Mouse (Mus musculus): ENCODE results near the gene Ppfia2. TPM values are rescaled to one million over a fixed set of nuclear protein-coding genes. Genes with fewer than 3 reads are reported as not detected.

Gene Ppfia2
- polyA plus RNA-seq, 1 experiment from 2014 or later: 0.27 TPM

DNA sequence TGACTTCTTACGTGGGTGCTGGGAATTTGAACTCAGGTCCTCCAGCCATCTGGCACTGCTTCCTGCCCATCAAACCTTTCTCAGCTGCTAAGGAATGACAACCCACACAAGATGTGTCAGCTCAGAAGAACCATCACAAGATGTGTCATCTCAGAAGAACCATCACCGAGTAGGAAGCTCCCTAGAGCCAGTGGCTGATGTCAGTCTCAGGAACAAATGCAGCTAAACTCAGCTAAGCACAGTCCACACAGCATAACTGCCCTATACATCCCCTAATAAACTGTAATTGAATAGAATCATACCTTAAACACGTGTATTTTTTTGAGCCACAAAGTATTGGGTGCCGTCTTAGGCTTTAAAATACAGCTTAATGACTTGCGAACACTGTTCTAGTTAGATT is 117.7 kb downstream of the Ppfia2 start:
- H3K27me3 ChIP-seq (ENCODE audit: control insufficient read depth, insufficient read depth, low read length): no peaks in the 10 kb centered on the region
- no peak overlapping the region for H3K27ac ChIP-seq (replicated peaks; ENCODE audit: low read depth, low read length)
- ATAC-seq (ENCODE audit: insufficient number of reproducible peaks, low FRiP score, low TSS enrichment, low read depth) (no peak), DNase-seq (ENCODE audit: low spot score) (no peak)
- H3K9me3 ChIP-seq (ENCODE audit: control insufficient read depth, low read length): no peaks in the 10 kb centered on the region
- H3K4me2 ChIP-seq (ENCODE audit: low read depth, severe bottlenecking): no peak overlapping the region
- H3K4me1 ChIP-seq (ENCODE audit: control insufficient read depth, insufficient read depth, low read length): no peaks in the 10 kb centered on the region
- H3K4me3 ChIP-seq (ENCODE audit: low read depth, low read length): no peak overlapping the region
- H3K9ac ChIP-seq (ENCODE audit: low read length): no peak overlapping the region
- no peaks in the 10 kb centered on the region for H3K36me3 ChIP-seq (ENCODE audit: control insufficient read depth, insufficient read depth, low read length)
- 79% methylated on average over 5 of the region's 5 CpGs for WGBS

DNA sequence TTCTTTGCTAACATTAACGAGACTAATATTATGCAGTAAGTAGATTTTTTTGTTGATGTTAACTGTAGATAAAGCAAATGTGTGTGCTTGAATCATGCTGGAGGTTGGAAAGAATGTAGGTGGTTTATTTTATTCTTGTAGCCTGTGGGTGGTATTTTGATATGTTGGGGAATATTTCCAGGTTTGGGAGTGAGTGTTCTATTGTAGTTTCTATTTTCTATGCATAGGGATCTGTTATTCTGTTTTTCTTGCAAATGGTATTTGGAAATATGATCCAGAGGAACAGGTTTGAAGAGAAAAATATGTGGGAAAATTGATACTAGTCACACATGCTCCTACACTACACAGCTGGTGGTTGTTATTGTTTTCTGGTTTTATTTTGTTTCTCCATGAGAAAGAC is 120.8 kb downstream of the Ppfia2 start:
- 94% methylated on average over 1 of the region's 1 CpGs for WGBS
- Histone ChIP-seq H3K36me3 (ENCODE audit: control insufficient read depth, insufficient read depth, low read length) (no peaks in the 10 kb centered on the region), H3K9me3 (ENCODE audit: control insufficient read depth, low read length) (no peaks in the 10 kb centered on the region), H3K9ac (ENCODE audit: low read length) (no peak overlapping the region), H3K27me3 (ENCODE audit: control insufficient read depth, insufficient read depth, low read length) (no peaks in the 10 kb centered on the region), H3K4me3 (ENCODE audit: low read depth, low read length) (no peak overlapping the region), H3K4me1 (ENCODE audit: control insufficient read depth, insufficient read depth, low read length) (no peaks in the 10 kb centered on the region), H3K4me2 (ENCODE audit: low read depth, severe bottlenecking) (no peak overlapping the region), H3K27ac (replicated peaks; ENCODE audit: low read depth, low read length) (no peak overlapping the region)
- DNase-seq (ENCODE audit: low spot score) (no peak), ATAC-seq (ENCODE audit: insufficient number of reproducible peaks, low FRiP score, low TSS enrichment, low read depth) (no peak)

DNA sequence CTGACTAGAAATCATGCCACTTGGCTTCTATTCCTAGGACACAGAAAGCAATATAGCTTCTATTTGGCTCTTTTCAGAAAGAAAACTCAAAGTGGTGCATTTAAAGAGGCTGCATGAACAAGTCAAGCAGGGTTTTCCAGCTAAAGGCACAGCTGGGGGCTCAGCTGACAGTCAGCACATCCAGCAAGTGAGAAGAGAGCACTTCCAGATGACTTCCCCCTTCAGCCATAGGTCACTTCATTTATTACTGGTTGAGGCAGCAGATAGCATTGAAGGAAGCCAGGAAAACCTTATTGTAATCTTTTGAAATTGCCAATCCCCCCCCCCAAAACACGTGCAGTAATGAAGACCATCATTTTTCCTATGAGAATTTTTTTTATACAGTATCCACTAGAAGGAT is 126.8 kb downstream of the Ppfia2 start:
- no peak overlapping the region for H3K4me3 ChIP-seq (ENCODE audit: low read depth, low read length)
- H3K36me3 ChIP-seq (ENCODE audit: control insufficient read depth, insufficient read depth, low read length): no peaks in the 10 kb centered on the region
- H3K27ac ChIP-seq (replicated peaks; ENCODE audit: low read depth, low read length): no peak overlapping the region
- 47% methylated on average over 1 of the region's 1 CpGs for WGBS
- no peak overlapping the region for H3K9ac ChIP-seq (ENCODE audit: low read length)
- H3K9me3 ChIP-seq (ENCODE audit: control insufficient read depth, low read length): no peaks in the 10 kb centered on the region
- H3K27me3 ChIP-seq (ENCODE audit: control insufficient read depth, insufficient read depth, low read length): no peaks in the 10 kb centered on the region
- DNase-seq (ENCODE audit: low spot score) (no peak), ATAC-seq (ENCODE audit: insufficient number of reproducible peaks, low FRiP score, low TSS enrichment, low read depth) (peak; percentile 40; the same call in 1 of the 2 replicates)
- no peak overlapping the region for H3K4me2 ChIP-seq (ENCODE audit: low read depth, severe bottlenecking)
- H3K4me1 ChIP-seq (ENCODE audit: control insufficient read depth, insufficient read depth, low read length): no peaks in the 10 kb centered on the region

DNA sequence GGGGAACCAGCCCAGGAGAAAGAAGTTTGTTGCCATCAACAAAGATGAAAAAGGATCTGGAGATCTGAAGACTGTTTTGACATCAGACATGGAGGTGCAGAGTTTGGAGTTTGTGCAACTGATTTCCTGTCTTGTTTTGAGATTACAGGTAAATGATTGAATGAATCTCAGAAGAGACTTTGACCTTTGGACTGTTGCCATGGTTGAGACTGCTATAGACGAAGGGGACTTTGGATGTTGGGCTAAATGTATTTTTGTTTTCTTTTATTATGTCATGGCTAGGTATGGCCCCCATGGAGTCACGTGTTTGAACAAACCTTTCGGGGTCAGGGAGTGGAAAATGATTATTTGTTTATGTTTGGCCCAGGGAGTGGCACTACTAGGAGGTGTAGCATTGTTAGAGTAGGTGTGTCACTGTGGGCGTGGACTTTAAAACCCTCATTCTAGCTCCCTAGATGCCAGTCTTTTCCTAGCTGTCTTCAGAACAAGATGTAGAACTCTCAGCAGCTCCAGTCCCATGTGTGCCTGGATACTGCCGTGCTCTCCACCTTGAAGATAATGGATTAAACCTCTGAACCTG is 133.3 kb downstream of the Ppfia2 start:
- 81% methylated on average over 5 of the region's 5 CpGs for WGBS
- no peak overlapping the region for H3K4me2 ChIP-seq (ENCODE audit: low read depth, severe bottlenecking)
- no peaks in the 10 kb centered on the region for H3K4me1 ChIP-seq (ENCODE audit: control insufficient read depth, insufficient read depth, low read length)
- ATAC-seq (ENCODE audit: insufficient number of reproducible peaks, low FRiP score, low TSS enrichment, low read depth) (no peak), DNase-seq (ENCODE audit: low spot score) (no peak)
- no peaks in the 10 kb centered on the region for H3K27me3 ChIP-seq (ENCODE audit: control insufficient read depth, insufficient read depth, low read length)
- H3K36me3 ChIP-seq (ENCODE audit: control insufficient read depth, insufficient read depth, low read length): no peaks in the 10 kb centered on the region
- H3K9me3 ChIP-seq (ENCODE audit: control insufficient read depth, low read length): no peaks in the 10 kb centered on the region
- no peak overlapping the region for H3K27ac ChIP-seq (replicated peaks; ENCODE audit: low read depth, low read length)
- no peak overlapping the region for H3K4me3 ChIP-seq (ENCODE audit: low read depth, low read length)
- H3K9ac ChIP-seq (ENCODE audit: low read length): no peak overlapping the region

DNA sequence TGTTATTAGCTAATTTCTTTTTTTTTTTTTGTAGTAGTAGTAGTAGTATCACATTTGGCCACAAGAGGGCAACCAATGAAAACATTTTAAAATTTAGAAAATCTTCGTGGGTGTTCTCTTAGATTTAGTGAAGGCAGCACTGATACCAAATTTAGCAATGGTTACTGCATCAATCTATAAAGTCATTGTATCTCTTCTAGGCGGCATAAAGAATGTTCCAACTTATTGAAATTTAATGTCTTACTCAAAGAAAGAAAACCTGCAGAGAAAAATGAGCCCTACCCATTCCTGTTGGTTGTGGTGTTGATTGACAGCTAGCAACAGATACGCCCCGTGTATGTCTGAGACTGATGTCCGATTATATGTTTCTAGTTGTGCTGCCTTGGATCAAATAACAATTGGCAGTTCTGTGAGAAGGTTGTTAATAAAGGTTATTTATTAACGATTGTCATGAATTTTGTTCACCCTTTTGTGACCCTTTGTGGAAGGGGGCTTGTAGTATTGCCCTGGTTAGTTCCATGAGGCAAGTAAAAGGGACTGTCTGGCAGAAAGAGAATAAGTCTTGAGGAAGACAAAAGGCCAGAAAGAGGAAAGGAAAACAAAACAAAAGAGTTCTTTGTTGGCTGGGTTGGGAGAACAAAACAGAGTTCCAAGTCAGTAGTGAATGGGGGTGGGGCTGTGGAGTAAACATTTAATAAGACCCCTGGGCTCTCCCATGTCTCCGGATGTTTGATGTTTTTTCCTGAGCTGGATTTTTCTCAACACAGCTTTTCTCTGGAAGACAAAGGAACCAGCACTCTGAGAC is 139.2 kb downstream of the Ppfia2 start:
- no peak overlapping the region for H3K9ac ChIP-seq (ENCODE audit: low read length)
- 0 out of 2 replicates have a peak, but pooled peaks have one; percentile 41 for ATAC-seq (ENCODE audit: insufficient number of reproducible peaks, low FRiP score, low TSS enrichment, low read depth)
- no peaks in the 10 kb centered on the region for H3K4me1 ChIP-seq (ENCODE audit: control insufficient read depth, insufficient read depth, low read length)
- H3K27me3 ChIP-seq (ENCODE audit: control insufficient read depth, insufficient read depth, low read length): no peaks in the 10 kb centered on the region
- WGBS: 36% methylated on average over 7 of the region's 7 CpGs
- no peaks in the 10 kb centered on the region for H3K36me3 ChIP-seq (ENCODE audit: control insufficient read depth, insufficient read depth, low read length)
- no peaks in the 10 kb centered on the region for H3K9me3 ChIP-seq (ENCODE audit: control insufficient read depth, low read length)
- H3K27ac ChIP-seq (replicated peaks; ENCODE audit: low read depth, low read length): no peak overlapping the region
- H3K4me2 ChIP-seq (ENCODE audit: low read depth, severe bottlenecking): no peak overlapping the region
- no peak for DNase-seq (ENCODE audit: low spot score)
- no peak overlapping the region for H3K4me3 ChIP-seq (ENCODE audit: low read depth, low read length)

DNA sequence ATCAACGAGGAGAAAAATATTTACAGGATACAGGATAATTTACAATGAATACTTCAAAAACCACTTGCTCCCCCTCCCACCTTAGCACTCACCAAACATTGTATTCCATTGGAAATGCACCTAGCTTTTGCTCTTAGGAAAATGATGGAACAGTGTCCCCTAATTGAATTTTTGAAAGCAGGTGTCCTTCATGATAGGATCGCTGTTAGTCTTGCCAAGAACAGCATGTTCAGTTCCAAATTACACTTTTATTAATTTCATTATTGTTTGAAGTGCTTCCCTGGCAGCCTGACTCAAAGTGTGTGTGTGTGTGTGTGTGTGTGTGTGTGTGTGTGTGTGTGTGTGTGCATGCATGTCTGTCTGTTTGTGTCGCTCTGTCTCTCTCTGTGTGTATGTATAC is 140.1 kb downstream of the Ppfia2 start:
- ATAC-seq (ENCODE audit: insufficient number of reproducible peaks, low FRiP score, low TSS enrichment, low read depth) (no peak), DNase-seq (ENCODE audit: low spot score) (no peak)
- H3K27me3 ChIP-seq (ENCODE audit: control insufficient read depth, insufficient read depth, low read length): no peaks in the 10 kb centered on the region
- no peak overlapping the region for H3K27ac ChIP-seq (replicated peaks; ENCODE audit: low read depth, low read length)
- no peak overlapping the region for H3K4me3 ChIP-seq (ENCODE audit: low read depth, low read length)
- 84% methylated on average over 3 of the region's 3 CpGs for WGBS
- H3K9me3 ChIP-seq (ENCODE audit: control insufficient read depth, low read length): no peaks in the 10 kb centered on the region
- no peaks in the 10 kb centered on the region for H3K36me3 ChIP-seq (ENCODE audit: control insufficient read depth, insufficient read depth, low read length)
- H3K4me2 ChIP-seq (ENCODE audit: low read depth, severe bottlenecking): no peak overlapping the region
- H3K9ac ChIP-seq (ENCODE audit: low read length): no peak overlapping the region
- no peaks in the 10 kb centered on the region for H3K4me1 ChIP-seq (ENCODE audit: control insufficient read depth, insufficient read depth, low read length)

DNA sequence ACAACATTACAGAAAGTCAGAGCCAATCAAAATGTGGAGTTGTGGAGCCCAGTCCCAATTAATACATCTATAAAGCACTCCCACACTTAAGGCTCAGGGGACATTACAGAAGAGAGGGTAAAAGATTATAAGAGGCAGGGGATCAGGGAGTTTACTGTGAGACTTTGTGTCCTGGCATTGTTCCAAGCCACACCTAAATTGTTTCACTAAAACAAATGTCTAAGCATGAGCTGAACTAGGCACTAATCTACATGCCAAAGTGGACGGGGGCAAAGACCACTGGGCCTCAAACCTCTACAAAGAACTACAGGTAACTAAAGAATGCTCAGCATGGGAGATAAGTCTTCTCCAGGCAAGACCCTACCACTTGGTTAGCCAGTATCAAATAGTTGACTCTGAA is 148.1 kb downstream of the Ppfia2 start:
- no peak for ATAC-seq (ENCODE audit: insufficient number of reproducible peaks, low FRiP score, low TSS enrichment, low read depth)
- no peak overlapping the region for H3K9ac ChIP-seq (ENCODE audit: low read length)
- 78% methylated on average over 1 of the region's 1 CpGs for WGBS

DNA sequence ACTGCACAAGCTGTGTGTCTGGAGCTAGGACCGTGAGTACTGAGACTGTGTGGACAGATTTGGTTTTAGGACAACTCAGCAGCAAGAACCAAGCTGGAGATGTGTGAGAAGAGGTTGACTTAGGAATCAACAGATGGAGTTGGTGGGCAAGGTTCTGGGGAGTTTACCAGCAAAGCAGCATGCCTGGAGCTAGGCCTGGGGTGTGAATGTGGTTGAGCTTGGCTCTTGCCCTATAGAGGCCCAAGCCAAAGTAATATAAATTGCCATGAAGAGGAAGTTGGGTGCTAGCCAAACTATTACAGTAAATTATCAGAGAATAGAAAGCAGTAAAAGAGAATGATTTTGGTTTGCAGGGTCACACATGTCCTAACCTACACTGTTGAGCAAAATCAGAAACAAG is 150.8 kb downstream of the Ppfia2 start:
- WGBS: 89% methylated on average over 1 of the region's 1 CpGs
- H3K4me3 ChIP-seq (ENCODE audit: low read depth, low read length): no peak overlapping the region
- no peaks in the 10 kb centered on the region for H3K9me3 ChIP-seq (ENCODE audit: control insufficient read depth, low read length)
- H3K9ac ChIP-seq (ENCODE audit: low read length): no peak overlapping the region
- no peak for DNase-seq (ENCODE audit: low spot score)
- no peak for ATAC-seq (ENCODE audit: insufficient number of reproducible peaks, low FRiP score, low TSS enrichment, low read depth)
- no peaks in the 10 kb centered on the region for H3K36me3 ChIP-seq (ENCODE audit: control insufficient read depth, insufficient read depth, low read length)
- H3K27me3 ChIP-seq (ENCODE audit: control insufficient read depth, insufficient read depth, low read length): no peaks in the 10 kb centered on the region
- H3K27ac ChIP-seq (replicated peaks; ENCODE audit: low read depth, low read length): no peak overlapping the region
- H3K4me1 ChIP-seq (ENCODE audit: control insufficient read depth, insufficient read depth, low read length): no peaks in the 10 kb centered on the region
- no peak overlapping the region for H3K4me2 ChIP-seq (ENCODE audit: low read depth, severe bottlenecking)

More for the DNA sequence above, 148.1 kb downstream of the Ppfia2 start:
- Histone ChIP-seq H3K27me3 (ENCODE audit: control insufficient read depth, insufficient read depth, low read length) (no peaks in the 10 kb centered on the region), H3K4me1 (ENCODE audit: control insufficient read depth, insufficient read depth, low read length) (no peaks in the 10 kb centered on the region), H3K4me2 (ENCODE audit: low read depth, severe bottlenecking) (no peak overlapping the region), H3K9me3 (ENCODE audit: control insufficient read depth, low read length) (no peaks in the 10 kb centered on the region), H3K36me3 (ENCODE audit: control insufficient read depth, insufficient read depth, low read length) (no peaks in the 10 kb centered on the region), H3K27ac (replicated peaks; ENCODE audit: low read depth, low read length) (no peak overlapping the region), H3K4me3 (ENCODE audit: low read depth, low read length) (no peak overlapping the region)
- no peak for DNase-seq (ENCODE audit: low spot score)
